Mouse (Mus musculus) thymus, postnatal 10 days (tissue): ENCODE measurements around the gene Nkiras1.

ENCODE experiments used
- DNase-seq, 2 experiments: peaks; one replicate each; pipeline ENCODE4 v3.0.0; 2021; ENCODE audit warnings: low spot score in 2 of 2

Nkiras1 gene

GRCm38 (mm10) chr14:18274526-18274925, 3.6 kb downstream of the Nkiras1 start:
- DNase-seq, result no peak

GRCm38 (mm10) chr14:18280375-18280774, 9.4 kb downstream of the Nkiras1 start:
- DNase-seq, result no peak

- DNase-seq, result peak in 1 of 2 experiments; percentile 25
These were observed 13.6 kb downstream of the Nkiras1 start for GRCm38 (mm10) chr14:18284581-18284980.

GRCm38 (mm10) chr14:18285476-18285875, 14.5 kb downstream of the Nkiras1 start:
- DNase-seq, result no peak

GRCm38 (mm10) chr14:18286441-18286840, 15.5 kb downstream of the Nkiras1 start:
- no peak for DNase-seq

GRCm38 (mm10) chr14:18287391-18287790, 16.5 kb downstream of the Nkiras1 start:
- no peak for DNase-seq

- DNase-seq, result no peak
These were observed 21.2 kb downstream of the Nkiras1 start for GRCm38 (mm10) chr14:18292111-18292510.

GRCm38 (mm10) chr14:18292578-18292977, 21.6 kb downstream of the Nkiras1 start:
- no peak for DNase-seq

GRCm38 (mm10) chr14:18297441-18297840, 26.5 kb downstream of the Nkiras1 start:
- no peak for DNase-seq

- DNase-seq, result no peak
These were observed 27.9 kb downstream of the Nkiras1 start for GRCm38 (mm10) chr14:18298874-18299273.

GRCm38 (mm10) chr14:18300676-18301075, 29.7 kb downstream of the Nkiras1 start:
- no peak for DNase-seq

- DNase-seq, result peak in 1 of 2 experiments; percentile 4
These were observed 30.7 kb downstream of the Nkiras1 start for GRCm38 (mm10) chr14:18301591-18301990.

- DNase-seq, result no peak
These were observed 31.8 kb downstream of the Nkiras1 start for GRCm38 (mm10) chr14:18302750-18303149.

GRCm38 (mm10) chr14:18303262-18303661, 32.3 kb downstream of the Nkiras1 start:
- no peak for DNase-seq

- no peak for DNase-seq
These were observed 33.2 kb downstream of the Nkiras1 start for GRCm38 (mm10) chr14:18304165-18304564.

GRCm38 (mm10) chr14:18317457-18318411, 46.8 kb downstream of the Nkiras1 start:
- DNase-seq, result no peak

GRCm38 (mm10) chr14:18326968-18327672, 56.2 kb downstream of the Nkiras1 start:
- DNase-seq, result peak in 1 of 2 experiments; percentile 7

- peak; percentile 51 to 60 for DNase-seq
These were observed 60.1 kb downstream of the Nkiras1 start for GRCm38 (mm10) chr14:18330789-18331692.

- DNase-seq, result peak; percentile 77 to 80
These were observed 60.8 kb downstream of the Nkiras1 start, which contains the start of gene Ube2e1 for GRCm38 (mm10) chr14:18331693-18332131. TSS of gene Ube2e1 (minus strand) at chr14:18331859.
